Mouse (Mus musculus): ENCODE results near the gene Cypt1. TPM values are rescaled to one million over a fixed set of nuclear protein-coding genes. Genes with fewer than 3 reads are reported as not detected.

Cypt1 gene
- not detected in 2 replicates for polyA plus RNA-seq (2014; fragmentation: Nextera tagmentation; extraction: Ambion mirVana)

- H3K4me3 ChIP-seq (ENCODE audit: low read depth, low read length), result no peak within 1 kb of the TSS
- H3K9me3 ChIP-seq (ENCODE audit: control insufficient read depth, low read length), result no peaks in the 10 kb centered on the region
- H3K36me3 ChIP-seq (ENCODE audit: control insufficient read depth, insufficient read depth, low read length), result no peaks in the 10 kb centered on the region
- H3K9ac ChIP-seq (replicated peaks; ENCODE audit: low read depth, low read length), result no peak within 1 kb of the TSS
- ATAC-seq (ENCODE audit: low read depth), result no peak
- 97% methylated on average over 3 of the region's 3 CpGs for WGBS
- no peaks in the 10 kb centered on the region for H3K27me3 ChIP-seq (ENCODE audit: control insufficient read depth, insufficient read depth, low read length)
- no peak within 1 kb of the TSS for H3K4me2 ChIP-seq (ENCODE audit: low read depth, low read length)
- no peak within 1 kb of the TSS for H3K27ac ChIP-seq (ENCODE audit: low read depth, low read length)
- no peaks in the 10 kb centered on the region for H3K4me1 ChIP-seq (ENCODE audit: control insufficient read depth, insufficient read depth, low read length)
Measured at GRCm38 (mm10) chrX:16522569-16522968, at the start of gene Cypt1. Gene Cypt1, plus strand, starts transcription at chrX:16522869.

DNA sequence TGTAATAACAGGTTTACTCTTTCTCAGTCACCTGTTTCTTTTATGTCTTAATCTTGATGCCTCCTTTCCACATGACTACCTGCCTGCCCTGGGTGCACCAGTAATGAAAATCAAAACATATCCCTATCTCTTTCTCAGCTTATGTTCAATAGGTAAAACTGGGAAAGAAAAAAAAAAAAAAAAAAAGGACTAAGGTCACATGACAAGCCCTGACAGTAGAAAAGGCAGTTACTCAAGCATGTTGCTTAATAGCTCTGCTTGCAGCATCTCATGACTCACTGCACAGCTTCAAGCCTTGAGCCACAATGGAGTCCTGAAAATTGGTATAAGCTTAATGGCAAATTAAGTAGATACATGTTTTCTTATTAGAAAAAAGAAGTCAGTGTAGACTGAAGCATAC, 24.1 kb downstream of the Cypt1 start:
- no peak for ATAC-seq (ENCODE audit: low read depth)
- no peaks in the 10 kb centered on the region for H3K4me1 ChIP-seq (ENCODE audit: control insufficient read depth, insufficient read depth, low read length)
- no peaks in the 10 kb centered on the region for H3K27me3 ChIP-seq (ENCODE audit: control insufficient read depth, insufficient read depth, low read length)
- no peaks in the 10 kb centered on the region for H3K9me3 ChIP-seq (ENCODE audit: control insufficient read depth, low read length)
- H3K4me2 ChIP-seq (ENCODE audit: low read depth, low read length), result no peak overlapping the region
- no peaks in the 10 kb centered on the region for H3K36me3 ChIP-seq (ENCODE audit: control insufficient read depth, insufficient read depth, low read length)
- H3K27ac ChIP-seq (ENCODE audit: low read depth, low read length), result no peak overlapping the region
- H3K4me3 ChIP-seq (ENCODE audit: low read depth, low read length), result no peak overlapping the region
- no peak overlapping the region for H3K9ac ChIP-seq (replicated peaks; ENCODE audit: low read depth, low read length)

GRCm38 (mm10) chrX:16557061-16557460, 34.4 kb downstream of the Cypt1 start:
- H3K9me3 ChIP-seq (ENCODE audit: control insufficient read depth, low read length), result no peaks in the 10 kb centered on the region
- no peak overlapping the region for H3K27ac ChIP-seq (ENCODE audit: low read depth, low read length)
- no peaks in the 10 kb centered on the region for H3K36me3 ChIP-seq (ENCODE audit: control insufficient read depth, insufficient read depth, low read length)
- WGBS, result 72% methylated on average over 1 of the region's 1 CpGs
- no peaks in the 10 kb centered on the region for H3K27me3 ChIP-seq (ENCODE audit: control insufficient read depth, insufficient read depth, low read length)
- no peaks in the 10 kb centered on the region for H3K4me1 ChIP-seq (ENCODE audit: control insufficient read depth, insufficient read depth, low read length)
- no peak overlapping the region for H3K4me2 ChIP-seq (ENCODE audit: low read depth, low read length)
- no peak overlapping the region for H3K4me3 ChIP-seq (ENCODE audit: low read depth, low read length)
- no peak for ATAC-seq (ENCODE audit: low read depth)
- H3K9ac ChIP-seq (replicated peaks; ENCODE audit: low read depth, low read length), result no peak overlapping the region

DNA sequence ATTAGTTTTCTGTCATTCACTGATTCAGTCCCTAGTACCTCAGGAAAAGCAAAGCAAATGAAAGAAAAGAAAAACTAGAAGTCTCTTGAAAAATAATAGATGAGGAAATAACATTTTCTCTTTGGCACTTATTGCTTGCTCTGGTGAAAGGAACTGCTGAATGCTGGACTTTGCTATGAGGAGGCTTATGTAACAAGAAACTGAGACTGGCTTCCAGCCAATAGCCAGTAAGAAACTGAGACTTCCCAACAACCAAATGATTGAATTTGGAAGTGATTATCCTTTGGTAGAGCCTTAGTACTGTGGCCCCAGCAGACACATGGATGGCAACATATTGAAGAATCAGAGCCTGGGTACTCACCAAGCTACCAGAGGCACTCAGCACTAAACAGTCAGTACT, 35.8 kb downstream of the Cypt1 start:
- ATAC-seq (ENCODE audit: low read depth), result no peak
- Histone ChIP-seq H3K36me3 (ENCODE audit: control insufficient read depth, insufficient read depth, low read length) (no peaks in the 10 kb centered on the region), H3K9me3 (ENCODE audit: control insufficient read depth, low read length) (no peaks in the 10 kb centered on the region), H3K4me3 (ENCODE audit: low read depth, low read length) (no peak overlapping the region), H3K4me2 (ENCODE audit: low read depth, low read length) (no peak overlapping the region), H3K4me1 (ENCODE audit: control insufficient read depth, insufficient read depth, low read length) (no peaks in the 10 kb centered on the region), H3K9ac (replicated peaks; ENCODE audit: low read depth, low read length) (no peak overlapping the region), H3K27ac (ENCODE audit: low read depth, low read length) (no peak overlapping the region), H3K27me3 (ENCODE audit: control insufficient read depth, insufficient read depth, low read length) (no peaks in the 10 kb centered on the region)

Other genes with a start within 250 kb of the Cypt1 start
- gene Maoa, start 96.8 kb downstream of the Cypt1 start, polyA plus RNA-seq (2014; fragmentation: Nextera tagmentation; extraction: Ambion mirVana), result 15.1 and 18.3 TPM in 2 replicates

All from neural tube, embryonic 14.5 days (tissue).